Mouse (Mus musculus) heart, embryonic 10.5 days (tissue): ENCODE results near the gene Rexo5. TPM values are rescaled to one million over a fixed set of nuclear protein-coding genes. Genes with fewer than 3 reads are reported as not detected.
A peak's percentile ranks its signal among the peaks of the same experiment; 100 is the strongest.

ENCODE experiments used
- DNase-seq: peaks from one replicate; pipeline ENCODE4 v3.0.0-alpha.2; 2017; ENCODE audit warnings: low spot score
- H3K27ac ChIP-seq: fragments of 300-500 bp; sonication (generic); 2 replicates; pipeline ENCODE4 v1.5.1; 2016; ENCODE audit warnings: mild to moderate bottlenecking
- H3K27me3 ChIP-seq: fragments of 300-500 bp; sonication (generic); 2 replicates; pipeline ENCODE4 v1.6.1; 2016; ENCODE audit warnings: mild to moderate bottlenecking; ENCODE audit not compliant: poor library complexity, insufficient read depth, severe bottlenecking
- H3K36me3 ChIP-seq: fragments of 300-500 bp; sonication (generic); 2 replicates; pipeline ENCODE4 v1.6.1; 2016; ENCODE audit warnings: mild to moderate bottlenecking, moderate library complexity
- H3K4me1 ChIP-seq: fragments of 300-500 bp; sonication (generic); 2 replicates; pipeline ENCODE4 v1.6.1; 2016; ENCODE audit warnings: mild to moderate bottlenecking
- H3K4me3 ChIP-seq: fragments of 300-500 bp; sonication (generic); 2 replicates; pipeline ENCODE4 v1.5.1; 2016; ENCODE audit warnings: mild to moderate bottlenecking, moderate library complexity
- H3K9me3 ChIP-seq: fragments of 300-500 bp; sonication (generic); 2 replicates; pipeline ENCODE4 v1.6.1; 2016; ENCODE audit warnings: mild to moderate bottlenecking, moderate library complexity
- WGBS: fragments of 180-500 bp; shearing (Covaris S2); methylation state at CpG from one replicate; pipeline ENCODE4 v1.1.7; 2016; 5-methylcytosine and 5-hydroxymethylcytosine counted together
- polyA plus RNA-seq: library from polyadenylated mRNA; unstranded; fragments of >200 nt; fragmentation: Nextera tagmentation; extraction: Ambion mirVana; gene quantifications from 2 replicates; pipeline ENCODE4 v1.2.1, GENCODE M21; 2016

Rexo5 gene
- polyA plus RNA-seq, 1 experiment from 2014 or later = 23.5 TPM

DNA sequence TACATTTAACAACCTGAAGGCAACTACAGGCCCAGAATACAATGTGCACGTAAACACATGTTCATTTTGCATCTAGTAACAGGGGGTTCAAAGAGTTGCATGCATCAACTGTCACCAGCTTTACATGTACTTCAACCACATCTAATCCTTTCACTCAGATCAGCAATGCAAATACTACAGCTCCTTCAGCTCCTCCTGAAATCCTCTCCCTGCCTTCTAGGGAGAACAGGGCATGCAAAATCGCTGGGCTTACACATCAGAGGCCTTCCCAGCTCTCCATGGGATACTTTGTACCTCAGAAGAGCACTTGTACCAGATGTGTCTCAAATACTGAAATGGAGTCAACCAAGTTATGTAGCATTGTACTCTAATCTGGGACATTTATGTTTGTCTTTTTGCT lies 79.2 kb downstream of the Rexo5 start:
- WGBS = 63% methylated on average over 2 of the region's 2 CpGs

DNA sequence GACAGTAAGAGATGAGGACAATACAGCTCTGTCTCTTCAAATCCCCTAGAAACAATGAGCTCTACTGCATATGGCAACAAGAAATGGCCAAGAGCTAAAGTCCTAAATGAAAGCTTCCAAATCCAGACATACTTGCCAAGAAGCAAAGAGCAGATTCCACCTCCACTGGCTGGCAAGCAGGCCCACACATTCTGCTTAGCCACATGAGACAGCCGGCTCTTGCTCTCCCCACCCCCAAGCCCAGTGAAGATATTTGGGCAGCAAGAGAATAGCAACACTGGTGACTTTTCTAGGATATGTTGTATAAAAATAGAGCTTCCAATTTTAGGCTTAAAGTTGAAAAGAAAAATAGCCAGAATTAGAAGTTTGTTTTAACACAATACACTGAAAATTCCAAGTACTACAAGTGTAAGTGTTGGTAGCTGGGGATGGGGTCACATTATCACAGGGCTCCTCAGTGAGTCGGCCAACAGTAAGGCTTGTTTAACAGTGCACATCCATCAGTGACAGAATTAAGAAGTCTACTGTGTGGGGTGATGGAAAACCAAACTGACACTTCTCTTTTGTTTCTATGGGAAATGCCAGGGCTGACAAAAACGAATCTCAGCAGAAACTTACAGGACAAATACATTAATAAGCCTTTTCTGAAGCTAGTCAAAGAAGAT lies 82.1 kb downstream of the Rexo5 start:
- Histone ChIP-seq H3K4me1 (no peaks in the 10 kb centered on the region), H3K9me3 (no peaks in the 10 kb centered on the region), H3K4me3 (no peak overlapping the region), H3K27ac (no peak overlapping the region), H3K27me3 (no peaks in the 10 kb centered on the region), H3K36me3 (peaks cover 14% of the 10 kb centered on the region)
- no peak for DNase-seq
- WGBS = 47% methylated on average over 3 of the region's 3 CpGs

More for the DNA sequence above, 79.2 kb downstream of the Rexo5 start:
- DNase-seq = peak; percentile 52
- H3K27ac ChIP-seq = no peak overlapping the region
- 0 out of 2 replicates have a peak, but pooled peaks cover 4% of the 10 kb centered on the region for H3K4me1 ChIP-seq
- no peaks in the 10 kb centered on the region for H3K27me3 ChIP-seq
- no peak overlapping the region for H3K4me3 ChIP-seq
- no peaks in the 10 kb centered on the region for H3K9me3 ChIP-seq
- H3K36me3 ChIP-seq = 0 out of 2 replicates have a peak, but pooled peaks cover 7% of the 10 kb centered on the region

- 0 out of 2 replicates have a peak, but pooled peaks cover 2% of the 10 kb centered on the region for H3K4me1 ChIP-seq
- no peak for DNase-seq
- no peak overlapping the region for H3K4me3 ChIP-seq
- no peak overlapping the region for H3K27ac ChIP-seq
- peaks cover 10% of the 10 kb centered on the region for H3K36me3 ChIP-seq
- no peaks in the 10 kb centered on the region for H3K9me3 ChIP-seq
- no peaks in the 10 kb centered on the region for H3K27me3 ChIP-seq
- 89% methylated on average over 4 of the region's 4 CpGs for WGBS
Measured at GRCm38 (mm10) chr7:119879171-119879570, 85.4 kb downstream of the Rexo5 start.

DNA sequence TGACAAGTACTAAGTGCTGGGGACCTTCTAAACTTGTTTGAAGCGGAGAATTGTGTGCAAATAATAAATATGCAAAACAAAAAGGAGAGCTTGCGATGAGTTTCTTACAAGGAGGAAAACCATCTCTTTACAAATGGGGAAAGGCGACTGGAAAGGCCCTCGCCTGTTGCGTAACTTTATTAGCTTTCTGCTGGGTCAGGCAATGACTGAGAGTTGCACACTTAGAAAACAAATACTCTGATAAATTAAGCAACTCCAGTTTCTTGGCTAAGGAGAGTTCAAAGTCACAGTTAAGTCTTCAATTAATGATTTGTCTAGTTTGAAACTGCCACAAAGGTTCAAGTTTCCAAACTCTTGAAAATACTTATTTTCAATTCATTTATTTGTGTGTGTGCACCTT lies 86.5 kb downstream of the Rexo5 start:
- Histone ChIP-seq H3K36me3 (peaks cover 10% of the 10 kb centered on the region), H3K4me3 (no peak overlapping the region), H3K4me1 (0 out of 2 replicates have a peak, but pooled peaks cover 5% of the 10 kb centered on the region), H3K27me3 (no peaks in the 10 kb centered on the region), H3K27ac (no peak overlapping the region), H3K9me3 (no peaks in the 10 kb centered on the region)
- 90% methylated on average over 5 of the region's 5 CpGs for WGBS
- no peak for DNase-seq

DNA sequence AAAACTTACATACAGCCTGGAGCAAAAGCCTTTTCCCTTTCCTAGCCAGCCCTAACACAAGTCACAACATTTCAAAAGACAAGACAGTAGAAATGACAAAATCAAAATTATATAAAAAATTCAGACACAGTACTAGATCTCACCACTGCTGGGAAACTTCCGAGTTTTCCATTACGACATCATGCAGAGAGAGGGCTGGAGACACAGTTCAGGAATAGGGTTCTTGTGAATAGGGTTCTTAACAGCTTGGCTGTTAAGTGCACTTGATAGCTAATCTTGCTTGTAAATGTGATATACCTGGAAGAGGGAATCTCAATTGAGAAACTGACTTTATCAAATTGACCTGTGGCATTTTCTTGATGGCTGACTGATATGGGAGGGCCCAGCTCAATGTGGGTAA lies 87.4 kb downstream of the Rexo5 start:
- no peak overlapping the region for H3K27ac ChIP-seq

DNA sequence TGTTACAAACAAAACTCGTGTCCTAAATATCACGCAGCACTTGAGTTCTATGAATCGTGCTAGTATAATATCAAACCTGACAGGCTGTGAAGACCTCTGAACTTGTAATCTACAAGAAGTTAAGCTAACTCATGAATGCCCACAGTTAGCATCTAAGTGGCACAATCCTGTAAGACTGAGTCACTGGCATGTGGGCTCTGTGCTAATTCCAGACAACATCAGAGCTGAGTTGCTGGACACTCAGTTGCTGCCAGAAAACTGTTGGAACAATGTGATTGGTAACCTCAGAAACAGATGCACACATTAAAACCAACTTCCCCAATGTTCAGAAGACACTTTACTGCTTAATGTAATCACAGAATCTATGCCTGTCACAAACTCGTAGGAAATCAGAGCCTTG lies 94.1 kb downstream of the Rexo5 start:
- Histone ChIP-seq H3K9me3 (no peaks in the 10 kb centered on the region), H3K4me1 (0 out of 2 replicates have a peak, but pooled peaks cover 5% of the 10 kb centered on the region), H3K27ac (no peak overlapping the region), H3K4me3 (no peak overlapping the region), H3K27me3 (no peaks in the 10 kb centered on the region), H3K36me3 (no peaks in the 10 kb centered on the region)
- no peak for DNase-seq
- 84% methylated on average over 4 of the region's 4 CpGs for WGBS

More for the DNA sequence above, 87.4 kb downstream of the Rexo5 start:
- Histone ChIP-seq H3K4me3 (no peak overlapping the region), H3K4me1 (0 out of 2 replicates have a peak, but pooled peaks cover 5% of the 10 kb centered on the region), H3K9me3 (no peaks in the 10 kb centered on the region), H3K36me3 (peaks cover 10% of the 10 kb centered on the region), H3K27me3 (no peaks in the 10 kb centered on the region)
- 83% methylated on average over 2 of the region's 2 CpGs for WGBS
- DNase-seq = no peak

DNA sequence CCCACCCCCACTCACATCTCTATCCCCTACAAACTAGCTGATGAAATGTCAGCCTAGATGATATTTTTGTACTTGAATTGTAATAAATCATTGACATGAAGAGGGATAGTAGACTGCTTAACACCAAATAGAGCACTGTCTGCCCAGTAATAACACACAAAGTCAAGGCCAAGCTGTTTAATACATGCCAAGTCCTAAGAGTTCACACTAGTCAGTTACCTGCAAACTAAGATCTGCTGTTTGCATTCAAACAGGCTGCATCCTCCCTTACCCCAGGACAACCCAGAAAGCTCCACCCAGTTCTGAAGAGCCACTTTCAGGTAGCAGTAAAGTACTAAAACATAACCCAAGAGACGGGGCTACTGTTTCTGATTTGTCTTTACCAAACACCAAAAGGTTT lies 98.4 kb downstream of the Rexo5 start:
- whole genome bisulfite sequencing = 98% methylated on average over 1 of the region's 1 CpGs
- Histone ChIP-seq H3K4me3 (no peak overlapping the region), H3K9me3 (no peaks in the 10 kb centered on the region), H3K27ac (no peak overlapping the region), H3K4me1 (peaks cover 15% of the 10 kb centered on the region; the same call in 1 of the 2 replicates), H3K36me3 (no peaks in the 10 kb centered on the region), H3K27me3 (no peaks in the 10 kb centered on the region)
- DNase-seq = no peak

DNA sequence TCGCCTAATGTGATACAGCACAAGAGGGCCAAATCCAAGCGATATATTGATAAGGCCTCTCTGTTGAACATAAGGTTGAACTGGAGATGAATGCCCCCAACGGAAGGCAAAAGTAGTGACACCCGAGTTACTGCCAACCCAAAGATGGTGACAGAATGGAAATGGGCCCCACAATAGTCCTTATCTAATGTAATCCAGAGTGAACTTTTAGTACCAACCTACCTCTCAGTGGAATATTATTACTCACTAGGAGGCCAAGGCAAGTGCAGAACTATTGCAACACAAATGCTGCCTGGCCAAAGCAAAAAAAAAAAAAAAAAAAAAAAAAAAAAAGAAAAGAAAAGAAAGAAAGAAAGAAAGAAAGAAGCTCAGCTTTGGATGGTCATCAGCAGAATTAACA lies 98.9 kb downstream of the Rexo5 start:
- no peak overlapping the region for H3K4me3 ChIP-seq
- no peaks in the 10 kb centered on the region for H3K27me3 ChIP-seq
- H3K27ac ChIP-seq = no peak overlapping the region
- H3K36me3 ChIP-seq = no peaks in the 10 kb centered on the region
- 87% methylated on average over 4 of the region's 4 CpGs for WGBS
- no peak for DNase-seq
- no peaks in the 10 kb centered on the region for H3K9me3 ChIP-seq
- peaks cover 15% of the 10 kb centered on the region; the same call in 1 of the 2 replicates for H3K4me1 ChIP-seq

DNA sequence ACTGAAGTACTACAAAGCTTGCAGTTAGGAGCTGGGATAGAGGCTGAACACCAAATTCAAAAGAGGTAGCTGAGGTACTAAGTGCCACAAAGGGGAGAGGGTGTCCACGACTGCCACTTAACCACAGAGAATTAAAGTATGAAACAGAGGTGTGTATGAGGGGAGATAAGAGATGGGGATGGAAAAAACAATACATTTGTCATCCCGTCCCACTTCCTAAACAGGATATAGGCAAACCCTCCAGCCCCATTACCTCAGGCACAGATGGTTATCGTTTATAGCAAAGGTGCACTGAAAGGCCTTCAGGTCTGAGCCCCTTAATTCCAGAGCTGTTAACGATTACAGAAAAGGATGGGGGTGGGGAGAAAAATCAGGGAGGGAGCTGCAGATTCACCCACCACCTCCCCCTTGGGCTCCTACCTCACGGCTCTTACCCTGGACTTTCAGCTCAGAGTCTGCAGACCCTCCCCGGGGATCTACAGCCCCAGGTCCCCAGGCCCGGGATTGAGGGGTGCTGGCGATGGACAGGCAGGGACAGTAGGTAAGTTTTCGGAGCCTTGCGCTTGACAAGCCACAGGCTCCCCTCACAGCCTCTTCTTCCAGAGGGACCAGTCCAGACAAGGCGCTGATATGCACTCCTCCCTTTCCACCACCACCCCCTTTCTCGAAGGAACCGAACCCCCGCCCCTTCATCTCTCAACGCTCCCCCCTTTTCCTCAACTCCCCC lies 101.2 kb downstream of the Rexo5 start:
- Histone ChIP-seq H3K9me3 (no peaks in the 10 kb centered on the region), H3K27ac (peak overlapping the region; percentile 96), H3K4me3 (peak overlapping the region; percentile 80), H3K27me3 (no peaks in the 10 kb centered on the region), H3K36me3 (no peaks in the 10 kb centered on the region), H3K4me1 (peaks cover 15% of the 10 kb centered on the region; the same call in 1 of the 2 replicates)
- DNase-seq = no peak
- 2% methylated on average over 15 of the region's 15 CpGs for WGBS

DNA sequence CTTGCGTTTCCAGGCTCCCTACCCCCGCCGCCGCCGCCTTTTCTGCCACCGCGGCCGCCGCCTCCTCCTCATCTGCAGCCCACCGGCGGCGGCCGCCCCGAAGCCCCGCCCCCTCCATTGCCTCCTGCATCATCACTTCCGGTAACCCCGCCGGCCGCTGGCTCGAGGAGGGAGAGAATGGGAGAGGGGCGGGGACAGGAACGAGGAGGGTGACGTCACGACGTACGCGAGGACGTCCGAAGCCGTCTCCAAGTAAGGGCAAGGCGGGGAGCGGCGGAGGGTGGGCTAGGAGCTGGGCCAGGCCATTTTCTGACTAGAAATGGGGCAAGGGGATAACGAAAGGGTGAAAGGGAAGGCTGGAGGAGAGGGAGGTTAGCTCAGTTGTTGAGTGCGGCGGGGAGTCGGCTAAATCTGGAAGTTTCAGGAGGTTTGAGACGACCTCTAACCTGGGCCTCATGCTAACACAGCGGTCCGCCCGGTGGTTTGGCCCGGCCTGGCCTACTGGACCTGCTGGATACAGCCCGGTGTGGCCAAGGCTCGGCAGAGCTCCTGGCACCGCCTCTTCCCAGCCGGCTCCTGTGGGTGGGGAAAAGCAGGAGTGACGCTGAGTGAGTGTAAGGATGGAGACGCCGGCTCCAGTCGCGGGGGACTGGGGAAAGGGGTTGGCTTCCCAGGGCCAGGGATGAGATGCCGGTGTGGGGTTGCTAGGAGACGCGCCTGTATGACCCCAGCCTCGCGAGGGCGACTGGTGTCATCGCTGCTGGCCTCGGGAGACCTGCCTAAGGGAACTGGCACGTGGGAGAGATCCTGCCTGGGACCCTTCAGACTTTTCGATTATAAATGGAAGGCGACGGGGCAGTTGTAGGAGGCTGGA lies 102.1 kb downstream of the Rexo5 start, which contains the start of the genes Lyrm1 and Dcun1d3:
Lyrm1 (plus strand) TSS at position 223 of the 874 bp plus-strand sequence.
Dcun1d3 (minus strand) TSS at position 660 of the 874 bp plus-strand sequence.
- Histone ChIP-seq H3K36me3 (no peaks in the 10 kb centered on the region), H3K4me1 (peaks cover 15% of the 10 kb centered on the region; the same call in 1 of the 2 replicates), H3K4me3 (peak within 1 kb of the TSS; percentile 80), H3K27ac (peak within 1 kb of the TSS; percentile 96), H3K9me3 (no peaks in the 10 kb centered on the region), H3K27me3 (no peaks in the 10 kb centered on the region)
- DNase-seq = peak; percentile 99
- under 1% methylated on average over 63 of the region's 63 CpGs for WGBS

- H3K36me3 ChIP-seq = no peaks in the 10 kb centered on the region
- H3K27me3 ChIP-seq = no peaks in the 10 kb centered on the region
- WGBS = 84% methylated on average over 8 of the region's 8 CpGs
- no peaks in the 10 kb centered on the region for H3K9me3 ChIP-seq
- peaks cover 15% of the 10 kb centered on the region; the same call in 1 of the 2 replicates for H3K4me1 ChIP-seq
- no peak overlapping the region for H3K27ac ChIP-seq
- H3K4me3 ChIP-seq = no peak overlapping the region
- DNase-seq = no peak
Measured at GRCm38 (mm10) chr7:119897521-119898109, 103.8 kb downstream of the Rexo5 start.

DNA sequence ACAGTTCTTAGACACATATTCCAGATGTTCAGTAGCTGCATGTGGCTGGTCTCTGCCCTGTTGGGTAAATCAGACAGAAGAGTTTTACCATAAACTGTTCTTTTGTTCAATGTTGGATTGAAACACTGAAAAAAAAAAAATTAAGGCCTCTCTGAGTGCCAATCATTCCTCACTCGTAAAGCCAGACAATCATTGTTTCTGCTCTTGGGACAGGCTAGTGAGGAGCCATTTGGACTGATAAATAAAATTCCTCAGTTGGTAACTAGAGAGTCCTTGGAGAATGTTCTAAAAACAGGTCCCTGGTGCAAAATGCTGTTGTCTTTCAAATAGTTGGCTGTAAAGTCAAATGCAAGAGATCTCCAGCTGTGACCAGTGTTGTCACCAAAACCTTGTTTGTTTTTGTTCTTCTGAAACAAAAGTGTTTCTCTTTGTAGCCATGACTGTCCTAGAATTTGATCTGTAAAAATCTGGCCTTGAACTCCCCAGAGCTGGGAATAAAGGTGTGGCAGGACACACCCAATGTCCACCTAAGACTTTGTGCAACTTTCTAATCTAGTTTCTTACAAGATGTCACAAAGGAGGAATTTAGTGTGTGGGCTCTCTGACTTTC lies 104.5 kb downstream of the Rexo5 start:
- Histone ChIP-seq H3K27ac (no peak overlapping the region), H3K36me3 (no peaks in the 10 kb centered on the region), H3K27me3 (no peaks in the 10 kb centered on the region), H3K4me1 (peaks cover 15% of the 10 kb centered on the region; the same call in 1 of the 2 replicates), H3K9me3 (no peaks in the 10 kb centered on the region), H3K4me3 (no peak overlapping the region)
- WGBS = 31% methylated on average over 1 of the region's 1 CpGs
- no peak for DNase-seq
